Comparison of ENCODE assay signal across 8 mouse cellular contexts in genomic region chr7:45560843-45561623, GRCm38 (mm10). TPM values are rescaled to one million over a fixed set of nuclear protein-coding genes. Genes with fewer than 3 reads are reported as not detected.
DNase-seq lines count a peak whose midpoint lies in the region; ATAC-seq and TF ChIP-seq lines count a peak whose summit lies in the region.

No protein-coding gene starts in this region.

- no peaks in the 10 kb centered on the region for H3K36me3 ChIP-seq in heart, embryonic 12.5 days
- H3K36me3 ChIP-seq in kidney, embryonic 16.5 days (ENCODE audit: insufficient read depth, low read length), result no peaks in the 10 kb centered on the region
- no peaks in the 10 kb centered on the region for H3K36me3 ChIP-seq in liver, embryonic 11.5 days (ENCODE audit: control insufficient read depth, insufficient read depth, low read length)
- H3K36me3 ChIP-seq in splenic B cell, adult 2 months (ENCODE audit: control insufficient read depth, insufficient read depth, low read length, poor library complexity, severe bottlenecking), result no peaks in the 10 kb centered on the region

- no peak for TF ChIP-seq POLR2A in embryonic fibroblast, embryonic 13.5 days (IDR thresholded peaks at IDR 0.05; ENCODE audit: low read depth, low read length)

- no peak overlapping the region for H3K9ac ChIP-seq in heart, embryonic 12.5 days
- H3K9ac ChIP-seq in kidney, embryonic 16.5 days (replicated peaks; ENCODE audit: low read length), result peak overlapping the region; percentile 46; the same call in 1 of the 2 replicates
- H3K9ac ChIP-seq in liver, embryonic 11.5 days (ENCODE audit: low read depth, low read length), result peak overlapping the region; percentile 59

- DNase-seq in B cell, adult 2 months, result peak; percentile 86 to 87
- peak; percentile 40 to 59 for DNase-seq in adrenal gland, postnatal 4 days (ENCODE audit: low spot score in 2 of 2)
- peak; percentile 78 for DNase-seq in liver, embryonic 11.5 days (ENCODE audit: low spot score)
- DNase-seq in naive thymus-derived CD4-positive, alpha-beta T cell, adult 2 months (ENCODE audit: low read depth), result peak; percentile 89
- DNase-seq in splenic B cell, adult 2 months (ENCODE audit: low read depth, low spot score), result peak; percentile 87

- H3K4me3 ChIP-seq in embryonic fibroblast, embryonic 13.5 days (ENCODE audit: insufficient read depth, low read length), result no peak overlapping the region
- H3K4me3 ChIP-seq in heart, embryonic 12.5 days, result no peak overlapping the region
- no peak overlapping the region for H3K4me3 ChIP-seq in kidney, embryonic 16.5 days (ENCODE audit: low read length)
- peak overlapping the region; percentile 36 for H3K4me3 ChIP-seq in liver, embryonic 11.5 days (ENCODE audit: low read depth, low read length)

- H3K9me3 ChIP-seq in heart, embryonic 12.5 days (replicated peaks), result no peaks in the 10 kb centered on the region
- no peaks in the 10 kb centered on the region for H3K9me3 ChIP-seq in kidney, embryonic 16.5 days (ENCODE audit: low read length)
- no peaks in the 10 kb centered on the region for H3K9me3 ChIP-seq in liver, embryonic 11.5 days (ENCODE audit: control insufficient read depth, low read length)

- no peak overlapping the region for H3K27ac ChIP-seq in embryonic fibroblast, embryonic 13.5 days (ENCODE audit: insufficient read depth, low read length)
- H3K27ac ChIP-seq in heart, embryonic 12.5 days (ENCODE audit: poor library complexity, severe bottlenecking), result no peak overlapping the region
- 0 out of 2 replicates have a peak overlapping the region, but pooled peaks have one; percentile 5 for H3K27ac ChIP-seq in kidney, embryonic 16.5 days (ENCODE audit: low read length)
- peak overlapping the region; percentile 69 for H3K27ac ChIP-seq in liver, embryonic 11.5 days (ENCODE audit: low read depth, low read length)

- ATAC-seq in heart, embryonic 12.5 days (ENCODE audit: insufficient number of reproducible peaks, low FRiP score), result no peak
- peak; percentile 60; the same call in 1 of the 2 replicates for ATAC-seq in kidney, embryonic 16.5 days (ENCODE audit: low FRiP score, low TSS enrichment)
- ATAC-seq in liver, embryonic 11.5 days (replicated peaks; ENCODE audit: low FRiP score), result peak; percentile 74

- H3K4me1 ChIP-seq in embryonic fibroblast, embryonic 13.5 days (ENCODE audit: control insufficient read depth, insufficient read depth, low read length), result no peaks in the 10 kb centered on the region
- peaks cover 10% of the 10 kb centered on the region for H3K4me1 ChIP-seq in heart, embryonic 12.5 days (replicated peaks)
- peaks cover 18% of the 10 kb centered on the region for H3K4me1 ChIP-seq in kidney, embryonic 16.5 days (ENCODE audit: insufficient read depth, low read length)
- peaks cover 28% of the 10 kb centered on the region for H3K4me1 ChIP-seq in liver, embryonic 11.5 days (replicated peaks; ENCODE audit: control insufficient read depth, insufficient read depth, low read length)

- no peaks in the 10 kb centered on the region for H3K27me3 ChIP-seq in heart, embryonic 12.5 days (replicated peaks)
- no peaks in the 10 kb centered on the region for H3K27me3 ChIP-seq in kidney, embryonic 16.5 days (ENCODE audit: insufficient read depth, low read length)
- no peaks in the 10 kb centered on the region for H3K27me3 ChIP-seq in liver, embryonic 11.5 days (replicated peaks; ENCODE audit: control insufficient read depth, insufficient read depth, low read length)
- no peaks in the 10 kb centered on the region for H3K27me3 ChIP-seq in splenic B cell, adult 2 months (ENCODE audit: control insufficient read depth, insufficient read depth, low read length, poor library complexity, severe bottlenecking)

- peak; percentile 86; the same call in 1 of the 2 replicates for TF ChIP-seq CTCF in embryonic fibroblast, embryonic 13.5 days (IDR thresholded peaks at IDR 0.05; ENCODE audit: borderline replicate concordance, insufficient read depth, low read length)

- H3K4me2 ChIP-seq in heart, embryonic 12.5 days, result peak overlapping the region; percentile 43
- H3K4me2 ChIP-seq in kidney, embryonic 16.5 days (replicated peaks; ENCODE audit: low read depth, low read length), result peak overlapping the region; percentile 37
- H3K4me2 ChIP-seq in liver, embryonic 11.5 days, result peak overlapping the region; percentile 64

- WGBS in heart, embryonic 12.5 days, result 23% methylated on average over 17 of the region's 17 CpGs
- 21% methylated on average over 17 of the region's 17 CpGs for WGBS in kidney, embryonic 16.5 days
- 18% methylated on average over 17 of the region's 17 CpGs for WGBS in liver, embryonic 11.5 days

RNA-seq across cellular contexts. Expression of gene Hsd17b14, which starts 6.3 kb away (rescaled TPM):
- 1 to 10 TPM; 1.3 to 1.8 TPM for total RNA-seq in adrenal gland, postnatal 4 days (2021)
- polyA plus RNA-seq in embryonic fibroblast, embryonic 13.5 days (2011; ENCODE audit: insufficient read length, low read depth, missing spikeins), result not detected in 2 replicates
- 0.64 and 0.70 TPM in 2 replicates for polyA plus RNA-seq in heart, embryonic 12.5 days (2016; fragmentation: Nextera tagmentation; extraction: Ambion mirVana)
- 13.5 and 15.5 TPM in 2 replicates for polyA plus RNA-seq in kidney, embryonic 16.5 days (2015; fragmentation: Nextera tagmentation; extraction: Ambion mirVana)
- 2.8 and 5.4 TPM in 2 replicates for polyA plus RNA-seq in liver, embryonic 11.5 days (2014; fragmentation: Nextera tagmentation; extraction: Ambion mirVana)

RNA-seq across cellular contexts. Expression of gene Bcat2, which starts 8.9 kb away (rescaled TPM):
- 10 to 100 TPM; 96.4 to 96.5 TPM for total RNA-seq in adrenal gland, postnatal 4 days (2021)
- 25.7 and 30.6 TPM in 2 replicates for polyA plus RNA-seq in embryonic fibroblast, embryonic 13.5 days (2011; ENCODE audit: insufficient read length, low read depth, missing spikeins)
- polyA plus RNA-seq in heart, embryonic 12.5 days (2016; fragmentation: Nextera tagmentation; extraction: Ambion mirVana), result 64.7 and 66.6 TPM in 2 replicates
- 87.9 and 93.2 TPM in 2 replicates for polyA plus RNA-seq in kidney, embryonic 16.5 days (2015; fragmentation: Nextera tagmentation; extraction: Ambion mirVana)
- polyA plus RNA-seq in liver, embryonic 11.5 days (2014; fragmentation: Nextera tagmentation; extraction: Ambion mirVana), result 84.7 and 90.1 TPM in 2 replicates

RNA-seq across cellular contexts. Expression of gene Plekha4, which starts 34.9 kb away (rescaled TPM):
- total RNA-seq in adrenal gland, postnatal 4 days (2021), result 10 to 100 TPM; 12.5 to 17.5 TPM
- polyA plus RNA-seq in embryonic fibroblast, embryonic 13.5 days (2011; ENCODE audit: insufficient read length, low read depth, missing spikeins), result 9.1 and 11.4 TPM in 2 replicates
- polyA plus RNA-seq in heart, embryonic 12.5 days (2016; fragmentation: Nextera tagmentation; extraction: Ambion mirVana), result 0.57 and 0.68 TPM in 2 replicates
- polyA plus RNA-seq in kidney, embryonic 16.5 days (2015; fragmentation: Nextera tagmentation; extraction: Ambion mirVana), result 4.4 and 5.3 TPM in 2 replicates
- 0.64 and 0.89 TPM in 2 replicates for polyA plus RNA-seq in liver, embryonic 11.5 days (2014; fragmentation: Nextera tagmentation; extraction: Ambion mirVana)

RNA-seq across cellular contexts. Expression of gene Ppp1r15a, which starts 35.0 kb away (rescaled TPM):
- 10 to 100 TPM; 36.9 to 45.1 TPM for total RNA-seq in adrenal gland, postnatal 4 days (2021)
- polyA plus RNA-seq in embryonic fibroblast, embryonic 13.5 days (2011; ENCODE audit: insufficient read length, low read depth, missing spikeins), result 31.7 and 35.9 TPM in 2 replicates
- 33.7 and 35.2 TPM in 2 replicates for polyA plus RNA-seq in heart, embryonic 12.5 days (2016; fragmentation: Nextera tagmentation; extraction: Ambion mirVana)
- 24.3 and 24.8 TPM in 2 replicates for polyA plus RNA-seq in kidney, embryonic 16.5 days (2015; fragmentation: Nextera tagmentation; extraction: Ambion mirVana)
- polyA plus RNA-seq in liver, embryonic 11.5 days (2014; fragmentation: Nextera tagmentation; extraction: Ambion mirVana), result 61.6 and 62.0 TPM in 2 replicates

RNA-seq across cellular contexts. Expression of gene Nucb1, which starts 50.8 kb away (rescaled TPM):
- 100 to 1,000 TPM; 236 to 239 TPM for total RNA-seq in adrenal gland, postnatal 4 days (2021)
- polyA plus RNA-seq in embryonic fibroblast, embryonic 13.5 days (2011; ENCODE audit: insufficient read length, low read depth, missing spikeins), result 409 and 447 TPM in 2 replicates
- 176 and 185 TPM in 2 replicates for polyA plus RNA-seq in heart, embryonic 12.5 days (2016; fragmentation: Nextera tagmentation; extraction: Ambion mirVana)
- 295 and 299 TPM in 2 replicates for polyA plus RNA-seq in kidney, embryonic 16.5 days (2015; fragmentation: Nextera tagmentation; extraction: Ambion mirVana)
- 149 and 153 TPM in 2 replicates for polyA plus RNA-seq in liver, embryonic 11.5 days (2014; fragmentation: Nextera tagmentation; extraction: Ambion mirVana)

Comparison
In these comparisons a context has a peak if more than half of its experiments do, and no peak if none do; other contexts are left out.
1. H3K27ac ChIP-seq: peak in kidney, embryonic 16.5 days (single experiment) and liver, embryonic 11.5 days (single experiment); none in embryonic fibroblast, embryonic 13.5 days (single experiment) and heart, embryonic 12.5 days (single experiment).
2. Peak in every context shown above with its lines, with median percentiles within 50 percentile points of each other: DNase-seq and H3K4me2 ChIP-seq.